Mouse (Mus musculus): ENCODE measurements around the gene Mgat4b. TPM values are rescaled to one million over a fixed set of nuclear protein-coding genes. Genes with fewer than 3 reads are reported as not detected.

Gene Mgat4b
- polyA plus RNA-seq, 1 experiment from 2014 or later, result 17.3 TPM

GRCm38 (mm10) chr11:50207344-50207743, 3.3 kb upstream of the Mgat4b start:
- Histone ChIP-seq H3K4me3 (no peak overlapping the region), H3K27ac (no peak overlapping the region), H3K4me1 (peaks cover 14% of the 10 kb centered on the region), H3K27me3 (ENCODE audit: insufficient read depth, poor library complexity, severe bottlenecking) (no peaks in the 10 kb centered on the region), H3K9me3 (no peaks in the 10 kb centered on the region), H3K36me3 (peaks cover 62% of the 10 kb centered on the region)
- WGBS, result 94% methylated on average over 14 of the region's 14 CpGs
- no peak for DNase-seq (ENCODE audit: low spot score)

GRCm38 (mm10) chr11:50208039-50208438, 2.7 kb upstream of the Mgat4b start:
- H3K9me3 ChIP-seq, result no peaks in the 10 kb centered on the region
- peaks cover 55% of the 10 kb centered on the region for H3K36me3 ChIP-seq
- WGBS, result 90% methylated on average over 5 of the region's 5 CpGs
- H3K4me3 ChIP-seq, result no peak overlapping the region
- H3K4me1 ChIP-seq, result peaks cover 20% of the 10 kb centered on the region
- H3K27me3 ChIP-seq (ENCODE audit: insufficient read depth, poor library complexity, severe bottlenecking), result no peaks in the 10 kb centered on the region
- DNase-seq (ENCODE audit: low spot score), result no peak
- H3K27ac ChIP-seq, result no peak overlapping the region

GRCm38 (mm10) chr11:50210101-50210504, 587 bp upstream of the Mgat4b start:
- peak; percentile 99 for DNase-seq (ENCODE audit: low spot score)
- Histone ChIP-seq H3K4me3 (peak overlapping the region; percentile 96), H3K27ac (peak overlapping the region; percentile 99), H3K4me1 (peaks cover 27% of the 10 kb centered on the region), H3K36me3 (peaks cover 36% of the 10 kb centered on the region), H3K27me3 (ENCODE audit: insufficient read depth, poor library complexity, severe bottlenecking) (no peaks in the 10 kb centered on the region), H3K9me3 (no peaks in the 10 kb centered on the region)
- WGBS, result under 1% methylated on average over 24 of the region's 24 CpGs

GRCm38 (mm10) chr11:50211322-50212059, 801 bp downstream of the Mgat4b start:
- no peaks in the 10 kb centered on the region for H3K27me3 ChIP-seq (ENCODE audit: insufficient read depth, poor library complexity, severe bottlenecking)
- H3K4me1 ChIP-seq, result peaks cover 40% of the 10 kb centered on the region
- H3K36me3 ChIP-seq, result peaks cover 23% of the 10 kb centered on the region
- peak overlapping the region; percentile 96 for H3K4me3 ChIP-seq
- no peak for DNase-seq (ENCODE audit: low spot score)
- H3K27ac ChIP-seq, result peak overlapping the region; percentile 99
- WGBS, result 87% methylated on average over 3 of the region's 3 CpGs
- H3K9me3 ChIP-seq, result no peaks in the 10 kb centered on the region

GRCm38 (mm10) chr11:50212060-50212739, 1.5 kb downstream of the Mgat4b start:
- Histone ChIP-seq H3K4me1 (peaks cover 47% of the 10 kb centered on the region), H3K27ac (peak overlapping the region; percentile 48; the same call in 1 of the 2 replicates)

GRCm38 (mm10) chr11:50212848-50213758, 2.4 kb downstream of the Mgat4b start:
- H3K36me3 ChIP-seq, result peaks cover 6% of the 10 kb centered on the region
- no peaks in the 10 kb centered on the region for H3K27me3 ChIP-seq (ENCODE audit: insufficient read depth, poor library complexity, severe bottlenecking)
- no peaks in the 10 kb centered on the region for H3K9me3 ChIP-seq
- WGBS, result 50% methylated on average over 11 of the region's 11 CpGs
- H3K4me3 ChIP-seq, result peak overlapping the region; percentile 10
- H3K4me1 ChIP-seq, result peaks cover 51% of the 10 kb centered on the region
- DNase-seq (ENCODE audit: low spot score), result peak; percentile 89
- peak overlapping the region; percentile 48 for H3K27ac ChIP-seq

More at GRCm38 (mm10) chr11:50212060-50212739, 1.5 kb downstream of the Mgat4b start:
- DNase-seq (ENCODE audit: low spot score), result no peak
- H3K27me3 ChIP-seq (ENCODE audit: insufficient read depth, poor library complexity, severe bottlenecking), result no peaks in the 10 kb centered on the region
- H3K9me3 ChIP-seq, result no peaks in the 10 kb centered on the region
- WGBS, result 75% methylated on average over 3 of the region's 3 CpGs
- peaks cover 16% of the 10 kb centered on the region for H3K36me3 ChIP-seq
- no peak overlapping the region for H3K4me3 ChIP-seq

GRCm38 (mm10) chr11:50214631-50215030, 3.9 kb downstream of the Mgat4b start:
- Histone ChIP-seq H3K27me3 (ENCODE audit: insufficient read depth, poor library complexity, severe bottlenecking) (no peaks in the 10 kb centered on the region), H3K9me3 (no peaks in the 10 kb centered on the region), H3K36me3 (no peaks in the 10 kb centered on the region), H3K27ac (no peak overlapping the region), H3K4me1 (peaks cover 49% of the 10 kb centered on the region), H3K4me3 (no peak overlapping the region)
- no peak for DNase-seq (ENCODE audit: low spot score)
- 92% methylated on average over 6 of the region's 6 CpGs for WGBS

- Histone ChIP-seq H3K9me3 (no peaks in the 10 kb centered on the region), H3K36me3 (no peaks in the 10 kb centered on the region), H3K4me1 (peaks cover 49% of the 10 kb centered on the region), H3K27ac (no peak overlapping the region), H3K4me3 (peak overlapping the region; percentile 27; the same call in 1 of the 2 replicates), H3K27me3 (ENCODE audit: insufficient read depth, poor library complexity, severe bottlenecking) (no peaks in the 10 kb centered on the region)
- 14% methylated on average over 9 of the region's 9 CpGs for WGBS
- DNase-seq (ENCODE audit: low spot score), result no peak
Measured at GRCm38 (mm10) chr11:50215633-50216032, 4.9 kb downstream of the Mgat4b start.

GRCm38 (mm10) chr11:50216724-50217366, 6.2 kb downstream of the Mgat4b start:
- 63% methylated on average over 4 of the region's 4 CpGs for WGBS
- DNase-seq (ENCODE audit: low spot score), result no peak
- Histone ChIP-seq H3K4me1 (peaks cover 41% of the 10 kb centered on the region), H3K27me3 (ENCODE audit: insufficient read depth, poor library complexity, severe bottlenecking) (no peaks in the 10 kb centered on the region), H3K9me3 (no peaks in the 10 kb centered on the region), H3K4me3 (no peak overlapping the region), H3K27ac (0 out of 2 replicates have a peak overlapping the region, but pooled peaks have one; percentile 13), H3K36me3 (no peaks in the 10 kb centered on the region)

GRCm38 (mm10) chr11:50217811-50218210, 7.1 kb downstream of the Mgat4b start:
- peaks cover 5% of the 10 kb centered on the region; the same call in 1 of the 2 replicates for H3K27me3 ChIP-seq (ENCODE audit: insufficient read depth, poor library complexity, severe bottlenecking)
- DNase-seq (ENCODE audit: low spot score), result no peak
- H3K27ac ChIP-seq, result peak overlapping the region; percentile 42; the same call in 1 of the 2 replicates
- 33% methylated on average over 4 of the region's 4 CpGs for WGBS
- no peaks in the 10 kb centered on the region for H3K36me3 ChIP-seq
- no peaks in the 10 kb centered on the region for H3K9me3 ChIP-seq
- peaks cover 35% of the 10 kb centered on the region for H3K4me1 ChIP-seq
- H3K4me3 ChIP-seq, result no peak overlapping the region

- WGBS, result 60% methylated on average over 2 of the region's 2 CpGs
- H3K9me3 ChIP-seq, result no peaks in the 10 kb centered on the region
- H3K27me3 ChIP-seq (ENCODE audit: insufficient read depth, poor library complexity, severe bottlenecking), result peaks cover 8% of the 10 kb centered on the region; the same call in 1 of the 2 replicates
- no peak overlapping the region for H3K4me3 ChIP-seq
- no peak for DNase-seq (ENCODE audit: low spot score)
- no peak overlapping the region for H3K27ac ChIP-seq
- peaks cover 31% of the 10 kb centered on the region for H3K4me1 ChIP-seq
- H3K36me3 ChIP-seq, result no peaks in the 10 kb centered on the region
Measured at GRCm38 (mm10) chr11:50219833-50220232, 9.1 kb downstream of the Mgat4b start.

Data from heart, embryonic 10.5 days (tissue).